Mouse (Mus musculus) sigmoid colon, adult 10 weeks (tissue): Measurements from ENCODE around the gene Zfp965. TPM values are rescaled to one million over a fixed set of nuclear protein-coding genes. Genes with fewer than 3 reads are reported as not detected.

Source experiments
- polyA plus RNA-seq: library from polyadenylated mRNA; stranded (reverse); fragments of 350-450 nt; fragmentation: Illumina TruSeq; extraction: RNeasy Lipid Tissue Mini Kit (QIAGEN cat#74804); gene quantifications from one replicate; pipeline ENCODE4 v1.2.3, GENCODE M21; 2014; ENCODE audit warnings: low read depth, low replicate concordance

The Zfp965 gene
- polyA plus RNA-seq: 42.5 TPM

DNA sequence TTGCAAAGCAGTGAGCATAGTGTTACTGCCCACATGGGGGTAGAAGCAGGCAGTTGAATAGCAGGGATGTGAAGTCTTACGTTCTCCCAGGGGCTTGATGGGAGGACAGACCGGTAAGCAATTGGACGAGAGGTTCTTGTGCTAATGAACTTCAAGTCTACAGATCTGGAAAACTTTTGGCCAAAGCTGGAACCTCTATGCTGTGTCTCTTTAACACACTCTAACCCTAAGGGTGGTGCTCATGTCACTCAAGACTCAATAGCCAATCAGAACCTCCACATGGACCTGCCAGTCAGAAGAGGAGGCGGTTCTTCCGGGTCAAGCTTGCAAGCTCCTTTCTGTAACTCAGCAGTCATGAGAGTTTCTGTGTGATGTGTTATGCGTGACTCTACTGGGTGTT is at the start of gene Zfp965:
TSS of gene Zfp965 (plus strand) at position 301 of the 400 bp plus-strand sequence.

DNA sequence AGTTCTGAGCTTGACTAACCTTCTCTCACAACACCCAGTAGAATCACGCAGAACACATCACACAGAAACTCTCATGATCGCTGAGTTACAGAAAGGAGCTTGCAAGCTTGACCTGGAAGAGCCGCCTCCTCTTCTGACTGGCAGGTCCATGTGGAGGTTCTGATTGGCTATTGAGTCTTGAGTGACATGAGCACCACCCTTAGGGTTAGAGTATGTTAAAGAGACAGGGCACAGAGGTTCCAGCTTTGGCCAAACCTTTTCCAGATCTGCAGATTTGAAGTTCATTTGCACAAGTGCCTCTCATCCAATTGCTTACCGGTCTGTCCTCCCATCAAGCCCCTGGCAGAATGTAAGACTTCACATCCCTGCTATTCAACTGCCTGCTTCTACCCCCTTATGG is 34.1 kb upstream of the Zfp965 start, which contains the start of gene Gm4724:
TSS of gene Gm4724 (minus strand) at position 101 of the 400 bp plus-strand sequence.

Other genes with a start within 250 kb of the Zfp965 start
- 67.5 TPM for gene Gm14440, start 194.9 kb upstream of the Zfp965 start, polyA plus RNA-seq
- gene Gm4631, start 131.8 kb upstream of the Zfp965 start, polyA plus RNA-seq: 101 TPM
- 30.9 TPM for gene Zfp968, start 97.5 kb upstream of the Zfp965 start, polyA plus RNA-seq
- gene Gm4724, start 34.2 kb upstream of the Zfp965 start, polyA plus RNA-seq: 32.4 TPM
- 3.7 TPM for gene Gm11007, start 174.0 kb downstream of the Zfp965 start, polyA plus RNA-seq
- gene Zfp969, start 233.7 kb downstream of the Zfp965 start, polyA plus RNA-seq: not detected